Mouse (Mus musculus) liver, embryonic 15.5 days (tissue): Measurements from ENCODE around the gene Fam135a. TPM values are rescaled to one million over a fixed set of nuclear protein-coding genes. Genes with fewer than 3 reads are reported as not detected.
A peak's percentile ranks its signal among the peaks of the same experiment; 100 is the strongest.

Source experiments
- ATAC-seq: fragments of 200-750 bp; cut with Nextera tagmentation; 2 replicates; pipeline ENCODE4 v1.8.0; 2017; ENCODE audit warnings: moderate number of reproducible peaks, mild to moderate bottlenecking, moderate library complexity; ENCODE audit not compliant: insufficient read depth
- H3K27ac ChIP-seq: fragments of 300-500 bp; sonication (generic); replicated peaks from 2 replicates; pipeline ENCODE4 v1.5.1; 2015; ENCODE audit warnings: mild to moderate bottlenecking, inconsistent platforms
- H3K27me3 ChIP-seq: fragments of 300-500 bp; sonication (generic); 2 replicates; pipeline ENCODE4 v1.6.1; 2015; ENCODE audit warnings: mild to moderate bottlenecking, inconsistent platforms
- H3K36me3 ChIP-seq: fragments of 300-500 bp; sonication (generic); replicated peaks from 2 replicates; pipeline ENCODE4 v1.6.1; 2015; ENCODE audit warnings: moderate library complexity, mild to moderate bottlenecking, inconsistent platforms
- H3K4me1 ChIP-seq: fragments of 300-500 bp; sonication (generic); replicated peaks from 2 replicates; pipeline ENCODE4 v1.6.1; 2015; ENCODE audit warnings: inconsistent platforms
- H3K4me2 ChIP-seq: fragments of 300-500 bp; sonication (generic); 2 replicates; pipeline ENCODE4 v1.6.1; 2015; ENCODE audit warnings: moderate library complexity, mild to moderate bottlenecking, inconsistent platforms
- H3K4me3 ChIP-seq: fragments of 300-500 bp; sonication (generic); replicated peaks from 2 replicates; pipeline ENCODE4 v1.5.1; 2015; ENCODE audit warnings: mild to moderate bottlenecking, inconsistent platforms
- H3K9ac ChIP-seq: fragments of 300-500 bp; sonication (generic); 2 replicates; pipeline ENCODE4 v1.6.1; 2015; ENCODE audit warnings: moderate library complexity, mild to moderate bottlenecking, inconsistent platforms
- H3K9me3 ChIP-seq: fragments of 300-500 bp; sonication (generic); replicated peaks from 2 replicates; pipeline ENCODE4 v1.6.1; 2016; ENCODE audit warnings: inconsistent platforms
- WGBS: fragments of 180-500 bp; shearing (Covaris S2); methylation state at CpG from one replicate; pipeline ENCODE4 v1.1.7; 2015; ENCODE audit warnings: mixed read lengths; ENCODE audit not compliant: insufficient replicate concordance; 5-methylcytosine and 5-hydroxymethylcytosine counted together
- polyA plus RNA-seq: library from polyadenylated mRNA; unstranded; fragments of >200 nt; fragmentation: Nextera tagmentation; extraction: Ambion mirVana; gene quantifications from 2 replicates; pipeline ENCODE4 v1.2.1, GENCODE M21; 2015

Fam135a gene
- polyA plus RNA-seq, 1 experiment from 2014 or later = 4.3 TPM

DNA sequence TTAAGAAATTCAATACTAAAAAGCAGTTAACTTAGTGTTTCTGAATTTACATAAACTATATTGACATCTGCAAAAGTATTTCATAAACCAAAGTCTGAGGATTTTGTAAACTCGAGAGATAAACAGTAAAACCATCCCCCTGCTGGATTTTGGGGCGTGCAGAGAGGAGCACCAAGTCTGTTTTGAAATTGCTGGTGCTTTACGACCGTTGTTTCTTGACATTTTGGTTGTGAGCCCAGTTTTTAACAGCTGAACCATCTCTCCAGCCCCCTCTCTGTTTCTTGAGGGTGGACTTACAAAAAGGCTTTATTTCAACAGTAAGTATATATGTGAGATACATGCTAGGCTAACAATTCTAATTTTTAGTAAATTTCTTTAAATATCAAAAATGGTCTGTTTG is 33.4 kb downstream of the Fam135a start:
- H3K27me3 ChIP-seq = no peaks in the 10 kb centered on the region
- no peaks in the 10 kb centered on the region for H3K36me3 ChIP-seq
- 65% methylated on average over 4 of the region's 4 CpGs for WGBS
- no peak overlapping the region for H3K27ac ChIP-seq
- H3K4me1 ChIP-seq = no peaks in the 10 kb centered on the region
- no peak overlapping the region for H3K9ac ChIP-seq
- no peak for ATAC-seq
- H3K4me3 ChIP-seq = no peak overlapping the region
- H3K4me2 ChIP-seq = no peak overlapping the region
- no peaks in the 10 kb centered on the region for H3K9me3 ChIP-seq

DNA sequence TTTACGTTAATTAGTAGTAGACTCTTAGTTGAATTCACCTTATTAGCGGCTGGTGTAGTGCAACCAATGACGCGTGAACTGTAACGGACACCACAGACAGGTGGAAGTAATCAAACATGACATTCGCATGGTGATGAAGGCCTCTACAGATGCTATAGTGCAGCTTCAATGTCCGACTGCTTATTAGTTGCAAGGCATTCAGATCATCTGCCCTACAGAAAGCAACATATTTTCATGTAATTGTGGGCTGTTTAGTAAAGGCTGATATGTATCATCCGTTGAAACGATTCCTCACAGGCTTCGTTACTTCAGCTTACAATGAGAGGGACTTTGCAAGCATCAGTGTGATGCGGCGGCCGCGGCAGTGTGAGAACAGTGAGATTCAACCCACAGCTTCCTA is 44.4 kb downstream of the Fam135a start:
- Histone ChIP-seq H3K9me3 (no peaks in the 10 kb centered on the region), H3K4me2 (no peak overlapping the region), H3K27me3 (no peaks in the 10 kb centered on the region), H3K27ac (no peak overlapping the region), H3K4me3 (no peak overlapping the region), H3K4me1 (no peaks in the 10 kb centered on the region), H3K9ac (no peak overlapping the region), H3K36me3 (no peaks in the 10 kb centered on the region)
- 78% methylated on average over 14 of the region's 14 CpGs for WGBS
- ATAC-seq = no peak

DNA sequence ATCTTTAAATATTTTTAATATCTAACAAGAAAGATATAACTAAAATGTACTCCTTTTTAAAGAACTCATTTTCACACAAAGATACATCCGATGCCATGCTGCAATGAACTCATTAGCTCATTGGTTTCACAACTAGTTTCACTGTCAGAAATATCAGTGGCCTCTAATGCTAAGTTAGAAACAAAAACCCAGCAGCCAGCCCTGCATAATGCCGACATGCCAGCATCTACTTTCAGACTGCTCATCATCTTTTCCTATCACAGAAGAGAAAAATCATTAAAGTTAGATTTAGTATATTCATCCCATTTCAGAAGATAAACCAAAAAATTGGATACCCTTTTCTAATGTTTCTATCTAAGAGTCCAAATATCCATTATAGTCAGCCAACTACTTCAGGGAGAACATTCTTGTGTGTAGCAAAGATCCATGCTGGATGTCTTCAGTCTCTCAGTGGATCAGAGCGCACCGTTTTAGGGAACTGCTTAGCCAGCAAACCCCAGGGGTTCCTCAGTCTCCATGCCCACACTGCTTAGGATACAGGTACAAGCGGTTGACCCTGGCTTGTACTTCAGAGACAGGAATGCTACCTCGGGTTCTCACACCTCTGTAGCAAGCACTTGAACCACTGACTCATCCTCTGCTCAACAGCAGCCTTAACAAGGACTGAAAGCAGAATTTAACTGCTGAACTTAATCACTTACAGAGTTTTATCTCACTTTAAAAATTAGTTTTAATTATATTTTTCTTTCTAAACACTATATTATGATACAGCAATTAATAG is 53.2 kb downstream of the Fam135a start:
- Histone ChIP-seq H3K4me2 (no peak overlapping the region), H3K4me1 (no peaks in the 10 kb centered on the region), H3K27ac (no peak overlapping the region), H3K27me3 (no peaks in the 10 kb centered on the region), H3K9me3 (no peaks in the 10 kb centered on the region), H3K4me3 (no peak overlapping the region), H3K9ac (no peak overlapping the region), H3K36me3 (no peaks in the 10 kb centered on the region)
- ATAC-seq = no peak
- 61% methylated on average over 6 of the region's 6 CpGs for WGBS

DNA sequence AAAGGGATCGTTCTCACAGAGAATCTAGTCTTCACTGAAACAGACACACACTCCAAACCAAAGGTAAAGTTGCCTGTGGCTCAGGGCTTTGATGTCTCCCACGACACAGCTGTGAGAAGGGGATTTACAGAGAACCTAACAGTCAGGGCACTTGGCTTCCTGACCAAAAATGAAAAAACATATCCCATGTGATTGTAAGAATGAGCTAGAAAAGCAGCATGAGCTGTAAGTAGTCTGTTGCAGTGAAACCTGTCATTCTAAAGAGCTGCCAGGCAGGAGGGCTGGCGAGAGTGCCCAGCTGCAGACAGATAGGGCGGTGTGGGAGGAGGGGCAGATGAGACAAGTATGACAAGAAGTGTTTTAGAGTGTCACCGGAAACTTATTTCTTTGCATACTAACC is 54.5 kb downstream of the Fam135a start:
- no peak overlapping the region for H3K9ac ChIP-seq
- no peak overlapping the region for H3K27ac ChIP-seq
- no peaks in the 10 kb centered on the region for H3K9me3 ChIP-seq
- no peak overlapping the region for H3K4me3 ChIP-seq
- no peaks in the 10 kb centered on the region for H3K36me3 ChIP-seq
- H3K27me3 ChIP-seq = no peaks in the 10 kb centered on the region
- WGBS = 50% methylated on average over 5 of the region's 5 CpGs
- no peak overlapping the region for H3K4me2 ChIP-seq
- no peaks in the 10 kb centered on the region for H3K4me1 ChIP-seq
- ATAC-seq = no peak

DNA sequence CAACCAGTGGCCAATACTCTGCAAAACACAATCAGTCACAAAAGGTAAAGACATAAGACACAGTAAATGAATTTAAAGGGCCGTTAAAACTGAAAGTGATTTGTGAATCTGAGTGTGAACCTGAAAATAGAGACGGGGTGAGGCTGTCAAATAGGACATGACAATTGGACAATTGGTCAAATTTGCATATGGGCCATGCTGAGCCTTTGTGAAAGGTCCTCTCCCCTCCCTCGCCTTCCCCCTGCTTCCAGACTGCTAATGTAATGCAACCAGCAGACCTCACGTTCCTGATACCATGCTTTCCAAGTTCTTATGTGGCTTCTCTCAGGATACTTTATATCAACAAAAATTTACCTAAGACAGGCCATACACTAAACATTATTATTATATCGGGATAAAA is 57.1 kb downstream of the Fam135a start:
- 52% methylated on average over 5 of the region's 5 CpGs for WGBS
- no peak for ATAC-seq
- Histone ChIP-seq H3K4me1 (no peaks in the 10 kb centered on the region), H3K36me3 (no peaks in the 10 kb centered on the region), H3K4me3 (no peak overlapping the region), H3K27ac (no peak overlapping the region), H3K4me2 (no peak overlapping the region), H3K27me3 (no peaks in the 10 kb centered on the region), H3K9ac (no peak overlapping the region), H3K9me3 (no peaks in the 10 kb centered on the region)

DNA sequence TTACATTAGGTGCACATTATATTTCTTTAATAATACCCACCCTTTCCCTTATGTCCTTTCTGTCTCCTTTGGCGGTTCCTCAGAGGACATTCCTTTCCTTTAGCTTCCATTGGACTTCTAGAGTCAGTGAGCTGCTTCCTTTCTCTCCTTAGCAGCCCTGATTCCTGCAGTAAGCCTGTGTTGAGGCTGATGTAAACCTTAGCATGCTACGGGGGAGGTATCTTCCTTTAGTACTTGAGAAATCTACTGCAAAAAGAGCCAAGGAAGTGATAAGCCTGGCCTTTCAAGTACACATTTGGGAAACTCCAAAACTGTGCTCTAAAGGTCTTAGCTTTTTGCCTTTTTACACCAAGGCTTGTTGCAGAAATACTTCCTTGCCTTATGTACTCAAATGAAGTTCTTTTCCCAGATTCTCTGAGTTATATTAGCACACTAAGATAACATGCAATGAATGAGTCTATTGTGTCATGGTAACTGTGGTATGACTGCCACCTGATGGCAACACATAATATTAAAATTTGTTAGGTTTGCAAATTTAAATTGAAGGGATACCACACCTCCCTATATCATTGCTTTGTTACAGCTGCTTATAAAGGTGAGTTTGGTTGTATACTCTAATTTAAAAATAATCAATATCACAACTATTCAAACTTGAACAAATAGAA is 66.2 kb downstream of the Fam135a start:
- Histone ChIP-seq H3K4me2 (no peak overlapping the region), H3K4me1 (no peaks in the 10 kb centered on the region)
- ATAC-seq = no peak

DNA sequence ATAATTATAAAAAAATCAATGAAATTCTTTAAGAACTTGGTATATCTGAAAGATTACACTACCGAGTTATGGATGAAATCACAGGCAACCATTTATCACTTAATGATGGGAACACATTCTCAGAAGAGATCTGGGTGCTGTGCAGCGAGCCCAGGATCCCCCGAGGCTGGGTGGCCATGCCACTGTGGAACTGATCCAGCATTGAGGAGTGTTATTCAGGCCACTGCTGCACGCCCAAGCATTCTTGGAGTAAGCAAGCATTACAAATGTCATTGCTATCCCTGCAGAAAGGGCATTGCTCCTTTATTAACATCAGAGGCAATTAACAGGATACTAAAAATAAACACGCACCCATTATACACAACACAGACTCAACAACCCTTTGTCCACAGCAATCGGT is 89.3 kb downstream of the Fam135a start:
- Histone ChIP-seq H3K9ac (no peak overlapping the region), H3K9me3 (no peaks in the 10 kb centered on the region), H3K27ac (no peak overlapping the region), H3K27me3 (no peaks in the 10 kb centered on the region), H3K4me2 (no peak overlapping the region), H3K4me1 (no peaks in the 10 kb centered on the region), H3K4me3 (no peak overlapping the region), H3K36me3 (no peaks in the 10 kb centered on the region)
- 64% methylated on average over 6 of the region's 6 CpGs for WGBS
- no peak for ATAC-seq

More for the DNA sequence above, 66.2 kb downstream of the Fam135a start:
- no peaks in the 10 kb centered on the region for H3K27me3 ChIP-seq
- H3K36me3 ChIP-seq = no peaks in the 10 kb centered on the region
- H3K9me3 ChIP-seq = no peaks in the 10 kb centered on the region
- 56% methylated on average over 2 of the region's 2 CpGs for WGBS
- no peak overlapping the region for H3K9ac ChIP-seq
- H3K4me3 ChIP-seq = no peak overlapping the region
- no peak overlapping the region for H3K27ac ChIP-seq

DNA sequence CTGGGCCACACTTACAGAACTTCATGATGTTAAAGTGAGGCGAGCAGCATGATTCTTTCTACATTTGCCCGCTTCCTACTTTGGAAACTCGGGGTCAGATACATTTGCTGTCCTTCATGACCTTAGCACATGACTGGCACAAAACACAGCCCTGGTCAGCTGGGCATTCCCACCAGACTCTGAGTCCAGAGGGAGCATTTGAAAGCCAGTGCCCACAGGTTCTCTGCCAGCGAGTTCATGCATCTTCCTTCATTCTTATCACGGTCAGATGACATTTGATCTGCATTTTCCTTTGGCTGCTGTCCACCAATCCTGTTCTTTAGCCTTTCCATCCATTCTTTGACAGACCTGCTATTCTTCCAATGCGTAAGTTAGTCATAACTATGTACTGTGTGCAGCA is 90.1 kb downstream of the Fam135a start:
- no peaks in the 10 kb centered on the region for H3K9me3 ChIP-seq
- H3K27me3 ChIP-seq = no peaks in the 10 kb centered on the region
- no peaks in the 10 kb centered on the region for H3K36me3 ChIP-seq
- H3K4me3 ChIP-seq = no peak overlapping the region
- no peak for ATAC-seq
- 0 out of 2 replicates have a peak, but pooled peaks cover under 1% of the 10 kb centered on the region for H3K4me1 ChIP-seq
- H3K9ac ChIP-seq = no peak overlapping the region
- H3K27ac ChIP-seq = no peak overlapping the region
- no peak overlapping the region for H3K4me2 ChIP-seq
- WGBS = 63% methylated on average over 6 of the region's 6 CpGs

DNA sequence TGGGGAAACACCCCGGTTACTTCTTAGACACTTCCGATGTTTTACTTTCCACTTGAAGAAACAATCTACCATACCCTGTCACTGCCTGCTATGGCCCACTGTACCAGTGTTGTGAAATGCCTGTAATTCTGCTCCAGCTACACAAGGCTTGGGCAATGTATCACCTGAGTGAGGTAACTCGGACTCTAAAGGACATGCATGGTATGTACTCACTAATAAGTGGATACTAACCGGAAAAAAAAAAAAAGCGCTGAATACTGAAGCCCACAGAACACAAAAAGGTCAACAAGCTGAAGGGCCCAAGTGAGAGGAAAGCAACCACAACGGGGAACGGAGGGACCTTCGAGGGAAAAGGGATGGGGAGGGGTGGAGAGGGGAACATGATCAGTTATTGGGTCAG is 92.5 kb downstream of the Fam135a start:
- Histone ChIP-seq H3K4me1 (0 out of 2 replicates have a peak, but pooled peaks cover 9% of the 10 kb centered on the region), H3K36me3 (no peaks in the 10 kb centered on the region), H3K9ac (no peak overlapping the region), H3K27ac (no peak overlapping the region), H3K27me3 (no peaks in the 10 kb centered on the region), H3K9me3 (no peaks in the 10 kb centered on the region), H3K4me2 (no peak overlapping the region), H3K4me3 (no peak overlapping the region)
- WGBS = 72% methylated on average over 8 of the region's 8 CpGs
- no peak for ATAC-seq

DNA sequence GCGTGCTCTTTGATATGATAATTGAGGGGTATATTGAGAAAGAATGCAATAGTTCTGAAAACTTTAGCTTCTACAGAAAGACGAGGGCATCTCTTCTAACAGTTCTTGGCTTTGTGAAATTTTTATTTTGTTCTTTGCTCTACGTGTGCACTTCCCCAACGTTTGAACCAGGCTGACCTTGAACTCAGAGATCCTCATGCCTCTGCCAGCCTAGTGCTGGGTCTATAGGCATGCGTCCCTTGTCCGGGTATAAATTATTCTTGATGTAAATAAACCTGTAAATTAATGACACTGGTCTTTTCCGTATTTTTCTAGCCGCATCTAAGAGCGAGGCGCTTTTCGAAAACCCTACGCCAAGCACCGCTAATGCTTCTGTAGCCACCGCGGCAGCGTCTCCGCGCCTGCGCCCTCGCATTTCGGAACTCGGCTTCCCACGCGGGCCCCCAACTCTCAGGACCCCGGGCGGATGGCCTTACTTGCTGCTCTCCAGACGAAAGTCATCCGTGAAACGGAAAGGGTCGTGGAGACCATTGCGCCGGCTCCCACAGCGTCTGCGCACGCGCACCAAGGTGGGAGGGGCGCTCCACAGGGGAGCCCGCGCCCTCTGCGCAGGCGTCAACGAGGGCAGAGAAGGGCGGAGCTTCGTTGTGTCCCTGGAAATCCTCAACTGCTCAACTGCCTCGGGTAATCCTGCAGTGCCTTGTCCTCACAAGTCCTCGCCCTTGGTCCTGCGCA is 94.9 kb downstream of the Fam135a start, which contains the start of gene Sdhaf4:
TSS of gene Sdhaf4 (minus strand) at position 587 of the 735 bp plus-strand sequence.
- Histone ChIP-seq H3K9me3 (no peaks in the 10 kb centered on the region), H3K4me1 (0 out of 2 replicates have a peak, but pooled peaks cover 9% of the 10 kb centered on the region), H3K27ac (peak within 1 kb of the TSS; percentile 71), H3K36me3 (peaks cover 6% of the 10 kb centered on the region; the same call in 1 of the 2 replicates), H3K9ac (peak within 1 kb of the TSS; percentile 81), H3K4me3 (peak within 1 kb of the TSS; percentile 79), H3K27me3 (no peaks in the 10 kb centered on the region), H3K4me2 (peak within 1 kb of the TSS; percentile 68)
- ATAC-seq = peak; percentile 96
- WGBS = 1% methylated on average over 47 of the region's 47 CpGs

DNA sequence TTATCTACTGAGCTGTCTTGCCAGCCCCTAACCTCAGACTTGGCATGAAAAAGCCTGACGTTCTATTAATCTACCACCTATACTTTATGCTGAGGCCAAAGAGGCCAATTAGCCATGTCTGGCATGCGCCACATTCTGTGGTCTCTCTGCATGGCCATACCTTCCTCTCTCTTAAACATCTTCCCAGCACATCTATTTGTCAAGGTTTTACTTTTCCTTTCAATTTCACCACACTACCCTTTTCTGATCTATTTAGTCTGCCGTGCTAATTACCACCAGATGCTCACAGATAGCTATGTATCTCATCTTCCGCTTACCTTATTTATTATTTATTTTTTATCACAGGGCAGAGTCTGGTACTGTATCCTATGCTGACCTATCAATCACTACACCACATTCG is 100.8 kb downstream of the Fam135a start:
- peaks cover 2% of the 10 kb centered on the region; the same call in 1 of the 2 replicates for H3K4me1 ChIP-seq
- H3K9ac ChIP-seq = no peak overlapping the region
- H3K27me3 ChIP-seq = no peaks in the 10 kb centered on the region
- H3K36me3 ChIP-seq = peaks cover 16% of the 10 kb centered on the region
- H3K4me3 ChIP-seq = no peak overlapping the region
- no peak overlapping the region for H3K4me2 ChIP-seq
- no peak for ATAC-seq
- no peak overlapping the region for H3K27ac ChIP-seq
- no peaks in the 10 kb centered on the region for H3K9me3 ChIP-seq
- WGBS = 68% methylated on average over 5 of the region's 5 CpGs
